Mouse (Mus musculus) heart, adult 8-10 months (tissue): ENCODE measurements at regions not wholly inside any gene's neighbourhood (a gene's known extent, or its start where the extent isn't known, plus 50 kb on each side); places are given as distances from the start of the nearest gene placed in this dataset.

Experiments
- DNase-seq: peaks from one replicate; pipeline ENCODE4 v3.0.0; 2022; ENCODE audit warnings: low spot score

DNA sequence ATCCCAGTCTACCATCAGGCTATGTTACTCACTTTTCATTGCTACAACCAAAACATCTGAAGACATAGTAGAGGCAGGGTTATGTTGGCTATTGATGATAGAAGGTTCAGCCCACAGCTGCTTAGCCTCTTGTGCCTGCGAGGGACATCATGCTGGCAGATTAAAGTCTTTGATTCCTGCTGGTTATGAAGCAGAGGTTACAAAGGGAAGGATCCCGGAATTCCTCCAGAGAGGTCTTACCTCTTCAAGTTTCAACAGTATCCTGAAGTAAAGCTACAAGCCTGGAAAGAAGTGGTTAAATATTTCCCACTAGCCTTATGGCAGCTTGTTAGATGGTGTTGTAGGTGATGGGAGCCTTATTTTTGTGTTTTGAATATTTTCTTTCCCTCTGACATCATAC lies 58.6 kb upstream of the Shb start:
- no peak for DNase-seq

DNA sequence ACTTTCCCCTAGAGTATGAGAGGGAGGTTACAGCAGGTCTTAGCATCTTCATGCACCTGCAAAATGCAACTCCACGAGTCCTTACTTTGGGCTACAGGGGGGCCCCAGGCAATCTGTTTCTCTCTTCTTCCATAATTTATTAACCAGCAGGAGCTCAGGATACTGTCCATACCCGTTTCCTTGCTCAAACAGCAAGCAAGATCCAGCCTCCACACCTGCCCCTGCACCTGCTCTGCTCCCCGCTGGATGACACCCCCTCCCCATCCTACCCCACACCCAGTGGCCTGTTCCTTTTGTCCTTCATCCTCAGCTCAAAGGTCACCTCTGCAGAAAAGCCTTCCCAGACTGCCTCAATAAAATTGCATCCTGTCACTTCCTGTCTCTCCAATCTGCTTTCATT lies 56.1 kb upstream of the Shb start:
- no peak for DNase-seq

DNA sequence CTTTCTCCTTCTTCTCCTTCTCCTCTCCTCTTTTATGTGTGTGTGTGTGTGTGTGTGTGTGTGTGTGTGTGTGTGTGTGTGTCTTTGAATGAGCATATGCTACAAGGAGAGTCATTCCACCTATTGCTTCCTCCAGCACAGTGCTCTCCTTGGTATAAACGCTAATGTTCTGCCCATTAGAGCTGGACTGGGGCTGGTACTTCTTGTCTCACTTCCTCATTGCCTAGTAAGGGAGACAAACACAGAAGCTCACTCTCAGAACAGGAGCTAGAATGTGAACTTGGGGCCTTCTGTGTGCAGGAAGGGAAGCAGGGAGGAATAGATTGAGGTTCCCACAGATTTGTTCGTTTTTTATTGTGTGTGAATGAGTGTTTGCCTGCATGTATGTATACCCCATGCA lies 54.9 kb upstream of the Shb start:
- DNase-seq: no peak

DNA sequence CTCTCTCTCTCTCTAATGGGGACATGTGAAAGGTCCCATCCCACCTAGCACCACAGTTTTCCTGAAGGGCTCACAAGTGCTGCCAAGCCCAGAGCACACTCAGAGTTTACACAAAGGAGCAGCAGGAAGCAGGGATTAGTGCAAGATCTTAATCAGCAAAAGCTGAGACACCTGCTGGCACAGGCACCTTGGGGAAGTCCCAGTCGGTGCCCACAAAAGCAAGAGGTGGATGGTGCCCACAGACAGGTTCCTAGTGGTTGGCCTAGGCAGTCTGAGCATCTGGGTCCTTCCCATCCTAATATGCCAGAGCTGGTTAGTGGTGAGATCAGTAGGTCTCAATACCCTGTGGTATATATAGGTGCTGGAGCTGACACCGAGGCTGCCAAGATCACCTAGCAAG lies 54.0 kb upstream of the Shb start:
- DNase-seq: no peak

DNA sequence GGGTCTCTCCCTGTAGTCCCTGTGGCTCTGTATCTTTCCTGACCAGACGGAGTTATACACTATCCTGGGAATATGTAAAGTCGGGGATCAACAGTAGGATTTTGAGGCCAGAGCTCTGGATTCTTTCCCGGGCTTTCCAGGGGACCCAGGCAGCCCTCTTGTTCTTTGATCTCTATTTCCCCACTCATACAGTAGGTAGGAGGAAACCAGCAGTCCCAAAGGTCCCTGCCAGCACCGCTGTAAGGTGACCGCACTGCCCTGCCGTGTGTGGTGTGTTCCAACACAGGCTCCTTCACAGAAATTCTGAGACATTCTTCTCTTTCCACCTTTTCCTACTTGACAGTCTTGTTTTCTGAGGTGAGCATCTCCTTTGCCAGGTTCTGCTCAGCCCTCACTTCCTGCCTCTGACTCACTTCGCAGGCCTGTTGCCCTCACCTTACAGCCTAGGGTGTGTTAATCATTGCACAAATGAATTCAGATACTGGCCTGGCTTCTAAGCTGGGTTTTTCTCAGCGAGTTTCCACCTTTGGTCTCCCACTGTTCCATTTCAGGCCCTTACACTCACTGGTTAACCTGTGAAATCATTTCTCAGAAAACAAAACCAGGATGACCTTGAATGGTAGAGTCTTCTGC lies 53.0 kb upstream of the Shb start:
- no peak for DNase-seq

DNA sequence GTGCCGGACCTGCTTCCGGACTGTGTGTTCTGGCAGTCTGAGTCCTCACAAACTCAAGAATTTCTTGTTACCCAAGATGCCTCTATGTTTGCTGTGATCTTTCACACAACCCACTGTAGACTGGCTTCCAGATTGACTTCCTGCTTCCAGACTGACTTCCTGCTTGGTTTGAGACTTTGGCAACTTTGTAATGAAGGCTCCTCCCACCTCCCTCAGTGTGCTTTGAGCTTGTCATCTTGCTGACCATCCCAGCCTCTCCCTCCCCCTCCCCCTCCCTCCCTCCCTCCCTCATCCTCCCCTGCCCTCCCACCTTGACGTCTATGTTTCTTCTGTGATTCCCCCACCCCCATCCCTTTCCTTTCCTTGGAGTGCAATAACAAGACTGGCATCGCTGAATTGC lies 51.7 kb upstream of the Shb start:
- no peak for DNase-seq

DNA sequence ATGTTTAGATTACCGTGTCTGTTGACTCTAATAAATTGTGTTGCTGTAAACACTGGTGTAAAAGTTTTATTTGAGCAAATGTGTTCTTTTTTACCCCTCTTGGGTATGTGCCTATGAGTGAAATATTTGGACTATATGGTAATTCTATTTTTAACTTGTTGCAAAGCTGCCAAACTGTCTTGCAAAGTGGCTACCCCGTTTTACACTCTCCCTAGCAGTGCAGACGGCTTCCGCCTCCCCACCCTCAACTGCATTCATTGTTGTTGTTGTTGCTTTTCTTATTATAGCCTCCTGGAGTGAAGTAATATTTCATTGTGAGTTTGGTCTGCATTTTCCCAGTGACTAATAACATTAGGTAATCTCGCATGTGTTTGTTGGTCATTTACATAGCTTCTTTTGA lies 50.2 kb upstream of the Shb start:
- DNase-seq: no peak
